Mouse (Mus musculus) E14TG2a.4 (cell line): Measurements from ENCODE around the gene Dpysl5.

Experiments used
- CTCF ChIP-seq: conservative IDR thresholded peaks from 2 replicates; pipeline ENCODE4 v1.5.1; 2014; ENCODE audit warnings: low read length
- NANOG ChIP-seq: IDR thresholded peaks from 2 replicates; pipeline ENCODE4 v1.6.1; 2014; ENCODE audit warnings: borderline replicate concordance, low read length, mixed read lengths
- POU5F1 ChIP-seq: IDR thresholded peaks from 2 replicates; pipeline ENCODE4 v1.6.1; 2014; ENCODE audit warnings: low read length, borderline replicate concordance

DNA sequence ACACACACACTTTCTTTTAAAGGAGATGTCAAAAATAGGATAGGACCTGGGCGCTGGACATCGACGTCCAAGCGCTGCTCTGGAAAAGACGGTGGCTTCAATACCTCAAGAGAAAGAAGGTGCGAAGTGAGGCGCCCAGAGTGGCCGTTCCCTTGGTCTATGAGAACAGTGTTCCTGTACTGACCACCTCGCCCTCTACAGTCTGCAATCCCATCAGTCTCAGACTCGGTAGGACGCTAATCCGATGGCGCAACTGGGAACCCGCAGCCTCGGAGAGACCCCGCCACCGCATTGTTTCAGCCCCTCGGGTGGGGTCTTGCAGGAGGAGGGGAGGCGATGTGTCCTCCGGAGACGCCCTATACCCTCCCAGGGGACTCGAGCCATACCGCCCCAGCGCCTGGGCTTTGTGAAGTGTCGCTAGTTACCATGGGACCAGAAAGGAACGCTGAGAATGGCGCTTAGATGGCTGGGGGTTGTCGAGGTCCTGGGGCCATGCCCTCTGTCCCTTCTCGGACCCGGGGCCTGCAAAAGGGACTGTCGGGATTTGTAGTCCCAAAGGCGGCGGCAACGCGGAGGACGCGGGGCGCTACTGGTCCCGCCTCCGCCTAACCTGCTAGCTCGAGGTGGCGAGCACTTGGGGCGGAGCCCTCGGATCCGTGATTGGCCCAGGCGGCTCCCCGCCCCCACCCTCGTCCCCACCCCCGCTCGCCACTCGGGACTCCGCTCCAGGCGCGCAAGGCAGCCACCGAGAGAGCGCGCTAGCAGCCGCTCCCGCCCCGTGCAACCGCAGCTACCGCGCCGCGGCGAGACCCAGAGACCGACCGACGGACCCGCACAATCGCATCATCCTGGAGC, at the start of gene Dpysl5:
- TF ChIP-seq CTCF (no peak), NANOG (no peak), POU5F1 (no peak)
